Mouse (Mus musculus) MEL (cell line): ENCODE data around the gene Asb7. TPM values are rescaled to one million over a fixed set of nuclear protein-coding genes. Genes with fewer than 3 reads are reported as not detected.

Source experiments
- DNase-seq: peaks from one replicate; pipeline ENCODE4 v3.0.0; 2011; ENCODE audit warnings: low read depth, low spot score
- H3K27ac ChIP-seq: 2 replicates; pipeline ENCODE4 v1.5.1; 2012; ENCODE audit warnings: low read depth, mild to moderate bottlenecking, control low read depth, low read length, moderate library complexity; ENCODE audit not compliant: control insufficient read depth
- H3K27me3 ChIP-seq, 2 experiments: fragments of 150-350 bp in 1 of 2; sonication (generic) in 1 of 2; 2 replicates each; pipeline ENCODE4 v1.6.1; 2012; ENCODE audit warnings: low read length in 2 of 2, mild to moderate bottlenecking in 2 of 2, improper control_type of control experiment in 1 of 2, moderate library complexity in 1 of 2; ENCODE audit not compliant: insufficient read depth in 2 of 2, control insufficient read depth in 1 of 2
- H3K36me3 ChIP-seq, 2 experiments: 2 replicates each; pipeline ENCODE4 v1.6.1; 2012 to 2014; ENCODE audit warnings: low read length in 2 of 2, improper control_type of control experiment in 1 of 2, inconsistent platforms in 1 of 2, mild to moderate bottlenecking in 1 of 2; ENCODE audit not compliant: insufficient read depth in 2 of 2, control insufficient read depth in 1 of 2
- H3K4me1 ChIP-seq, 2 experiments: fragments of 150-350 bp in 1 of 2; sonication (generic) in 1 of 2; 2 replicates each; pipeline ENCODE4 v1.6.1; 2012; ENCODE audit warnings: low read length in 2 of 2, improper control_type of control experiment in 1 of 2, mild to moderate bottlenecking in 1 of 2; ENCODE audit not compliant: insufficient read depth in 2 of 2, control insufficient read depth in 1 of 2
- H3K4me3 ChIP-seq, 2 experiments: fragments of 150-350 bp in 1 of 2; sonication (generic) in 1 of 2; 2 replicates each; pipeline ENCODE4 v1.5.1; 2012; ENCODE audit warnings: low read depth in 2 of 2, low read length in 2 of 2, mild to moderate bottlenecking in 2 of 2, moderate library complexity in 2 of 2, control low read depth in 1 of 2, improper control_type of control experiment in 1 of 2; ENCODE audit not compliant: control insufficient read depth in 1 of 2, insufficient read depth in 1 of 2
- H3K79me2 ChIP-seq: 2 replicates; pipeline ENCODE4 v1.6.1; 2012; ENCODE audit warnings: mild to moderate bottlenecking, low read length, moderate library complexity; ENCODE audit not compliant: control insufficient read depth, poor library complexity, insufficient read depth
- H3K9ac ChIP-seq: 2 replicates; pipeline ENCODE4 v1.6.1; 2012; ENCODE audit warnings: low read depth, mild to moderate bottlenecking, control low read depth, low read length, moderate library complexity; ENCODE audit not compliant: control insufficient read depth, poor library complexity, severe bottlenecking
- H3K9me3 ChIP-seq: fragments of 150-350 bp; sonication (generic); replicated peaks from 2 replicates; pipeline ENCODE4 v1.6.1; 2012; ENCODE audit warnings: mild to moderate bottlenecking, low read length, improper control_type of control experiment, moderate library complexity; ENCODE audit not compliant: insufficient read depth
- CHD2 ChIP-seq: IDR thresholded peaks from 2 replicates; pipeline ENCODE4 v1.6.1; 2011; ENCODE audit warnings: low read length, improper control_type of control experiment
- CTCF ChIP-seq, 3 experiments: IDR thresholded peaks in 2 of 3; conservative IDR thresholded peaks in 1 of 3; 2 replicates each; pipeline ENCODE4 v1.5.1; 2011 to 2012; ENCODE audit warnings: low read length in 3 of 3, low read depth in 2 of 3, mild to moderate bottlenecking in 2 of 3, improper control_type of control experiment in 1 of 3, inconsistent platforms in 1 of 3, mixed read lengths in 1 of 3, moderate library complexity in 1 of 3; ENCODE audit not compliant: control insufficient read depth in 1 of 3, insufficient read depth in 1 of 3, poor library complexity in 1 of 3, severe bottlenecking in 1 of 3
- ELF1 ChIP-seq: IDR thresholded peaks from 2 replicates; pipeline ENCODE4 v1.6.1; 2014; ENCODE audit warnings: low read depth, mild to moderate bottlenecking, inconsistent platforms, low read length, improper control_type of control experiment, moderate library complexity
- EP300 ChIP-seq, 2 experiments: IDR thresholded peaks; 2 replicates each; pipeline ENCODE4 v1.6.1; 2011; ENCODE audit warnings: improper control_type of control experiment in 2 of 2, low read length in 2 of 2, low read depth in 1 of 2, mild to moderate bottlenecking in 1 of 2
- GABPA ChIP-seq: IDR thresholded peaks from 2 replicates; pipeline ENCODE4 v1.6.1; 2012; ENCODE audit warnings: low read depth, mild to moderate bottlenecking, inconsistent platforms, low read length, improper control_type of control experiment, moderate library complexity
- HCFC1 ChIP-seq: IDR thresholded peaks from 2 replicates; pipeline ENCODE4 v1.6.1; 2012; ENCODE audit warnings: low read depth, mild to moderate bottlenecking, inconsistent platforms, low read length, improper control_type of control experiment, moderate library complexity
- MAZ ChIP-seq: IDR thresholded peaks from 2 replicates; pipeline ENCODE4 v1.6.1; 2012; ENCODE audit warnings: low read depth, mild to moderate bottlenecking, inconsistent platforms, low read length, improper control_type of control experiment
- POLR2AphosphoS2 ChIP-seq: IDR thresholded peaks from 2 replicates; pipeline ENCODE4 v1.6.1; 2011; ENCODE audit warnings: low read length, improper control_type of control experiment
- TAL1 ChIP-seq: IDR thresholded peaks from 2 replicates; pipeline ENCODE4 v1.6.1; 2012; ENCODE audit warnings: mild to moderate bottlenecking, inconsistent platforms, low read length, moderate library complexity, mixed read lengths
- TBP ChIP-seq: IDR thresholded peaks from 2 replicates; pipeline ENCODE4 v1.8.0; 2011; ENCODE audit warnings: low read depth, low read length, improper control_type of control experiment
- TCF12 ChIP-seq: IDR thresholded peaks from 2 replicates; pipeline ENCODE4 v1.6.1; 2014; ENCODE audit warnings: low read depth, mild to moderate bottlenecking, inconsistent platforms, low read length, improper control_type of control experiment, moderate library complexity
- ZNF384 ChIP-seq: IDR thresholded peaks from 2 replicates; pipeline ENCODE4 v1.6.1; 2012; ENCODE audit warnings: low read depth, mild to moderate bottlenecking, inconsistent platforms, low read length, improper control_type of control experiment
- polyA plus RNA-seq, 2 experiments: library from polyadenylated mRNA; stranded (reverse) in 1 of 2; unstranded in 1 of 2; fragments of >175 nt in 1 of 2; fragments of >200 nt in 1 of 2; gene quantifications; 2 replicates each; pipeline versions ENCODE4 v1.2.1 to v1.2.4; 2012; ENCODE audit warnings: low replicate concordance in 2 of 2, low read depth in 1 of 2; ENCODE audit not compliant: insufficient read length in 2 of 2, insufficient read depth in 1 of 2, missing spikeins in 1 of 2
- total RNA-seq: library from RNA; depleted of rRNA; stranded (reverse); fragments of 300-350 nt; gene quantifications from 2 replicates; pipeline ENCODE4 v1.2.3, GENCODE M21; 2012

The Asb7 gene
- total and polyA plus RNA-seq, 3 experiments, result 7.1 to 12.5 TPM; not detected in 1

- no peak overlapping the region for H3K27ac ChIP-seq
- H3K36me3 ChIP-seq, result no peaks in the 10 kb centered on the region
- H3K27me3 ChIP-seq, result no peaks in the 10 kb centered on the region
- H3K79me2 ChIP-seq, result no peaks in the 10 kb centered on the region
- TF ChIP-seq POLR2AphosphoS2 (no peak), CTCF (IDR thresholded peaks at IDR 0.05 in 2 of 3, conservative IDR thresholded peaks at IDR 0.05 in 1 of 3; ENCODE audit: control insufficient read depth in 1 of 3, insufficient read depth in 1 of 3, low read depth in 2 of 3, low read length in 3 of 3, poor library complexity in 1 of 3, severe bottlenecking in 1 of 3) (no peak), TCF12 (no peak), TBP (no peak), ELF1 (no peak)
- no peaks in the 10 kb centered on the region for H3K9me3 ChIP-seq
- no peak for DNase-seq
- H3K4me3 ChIP-seq, result no peak overlapping the region
- H3K4me1 ChIP-seq, result no peaks in the 10 kb centered on the region
- no peak overlapping the region for H3K9ac ChIP-seq
Observed at GRCm38 (mm10) chr7:66729232-66729631, 39.8 kb upstream of the Asb7 start.

GRCm38 (mm10) chr7:66728072-66728471 is 38.7 kb upstream of the Asb7 start:
- no peaks in the 10 kb centered on the region for H3K9me3 ChIP-seq
- H3K9ac ChIP-seq, result no peak overlapping the region
- TF ChIP-seq TAL1, result no peak
- TF ChIP-seq GABPA, result no peak
- TF ChIP-seq EP300 (IDR thresholded peaks at IDR 0.05; ENCODE audit: low read depth in 1 of 2, low read length in 2 of 2), result no peak
- TF ChIP-seq POLR2AphosphoS2, result no peak
- no peak for TF ChIP-seq MAZ
- TF ChIP-seq ZNF384, result no peak
- no peak for TF ChIP-seq HCFC1
- H3K4me1 ChIP-seq, result no peaks in the 10 kb centered on the region
- H3K27me3 ChIP-seq, result no peaks in the 10 kb centered on the region
- no peak overlapping the region for H3K27ac ChIP-seq
- no peak for DNase-seq
- no peaks in the 10 kb centered on the region for H3K79me2 ChIP-seq
- no peak overlapping the region for H3K4me3 ChIP-seq
- H3K36me3 ChIP-seq, result no peaks in the 10 kb centered on the region

- no peak for DNase-seq
- Histone ChIP-seq H3K9me3 (no peaks in the 10 kb centered on the region), H3K4me3 (no peak overlapping the region), H3K9ac (no peak overlapping the region), H3K79me2 (no peaks in the 10 kb centered on the region), H3K27me3 (no peaks in the 10 kb centered on the region), H3K27ac (no peak overlapping the region)
- TF ChIP-seq CHD2, result no peak
- TF ChIP-seq, all 39 proteins: peak for 0
- Histone ChIP-seq H3K36me3 (peaks cover 0 to 1% of the 10 kb centered on the region in 2 experiments; a peak in 1 of 4 replicates), H3K4me1 (no peaks in the 10 kb centered on the region)
Observed at GRCm38 (mm10) chr7:66724954-66725353, 35.6 kb upstream of the Asb7 start.
